Mouse (Mus musculus) spleen, postnatal 0 days (tissue): ENCODE measurements around the gene A630089N07Rik. TPM values are rescaled to one million over a fixed set of nuclear protein-coding genes. Genes with fewer than 3 reads are reported as not detected.

Experiments used
- polyA plus RNA-seq: library from polyadenylated mRNA; unstranded; fragments of >200 nt; fragmentation: Nextera tagmentation; extraction: Ambion mirVana; gene quantifications from 2 replicates; pipeline ENCODE4 v1.2.1, GENCODE M21; 2015

A630089N07Rik gene
- 8.7 and 9.5 TPM in 2 replicates for polyA plus RNA-seq

GRCm38 (mm10) chr16:98081889-98082818, at the start of gene A630089N07Rik:
TSS of gene A630089N07Rik (minus strand) at chr16:98082450.

DNA sequence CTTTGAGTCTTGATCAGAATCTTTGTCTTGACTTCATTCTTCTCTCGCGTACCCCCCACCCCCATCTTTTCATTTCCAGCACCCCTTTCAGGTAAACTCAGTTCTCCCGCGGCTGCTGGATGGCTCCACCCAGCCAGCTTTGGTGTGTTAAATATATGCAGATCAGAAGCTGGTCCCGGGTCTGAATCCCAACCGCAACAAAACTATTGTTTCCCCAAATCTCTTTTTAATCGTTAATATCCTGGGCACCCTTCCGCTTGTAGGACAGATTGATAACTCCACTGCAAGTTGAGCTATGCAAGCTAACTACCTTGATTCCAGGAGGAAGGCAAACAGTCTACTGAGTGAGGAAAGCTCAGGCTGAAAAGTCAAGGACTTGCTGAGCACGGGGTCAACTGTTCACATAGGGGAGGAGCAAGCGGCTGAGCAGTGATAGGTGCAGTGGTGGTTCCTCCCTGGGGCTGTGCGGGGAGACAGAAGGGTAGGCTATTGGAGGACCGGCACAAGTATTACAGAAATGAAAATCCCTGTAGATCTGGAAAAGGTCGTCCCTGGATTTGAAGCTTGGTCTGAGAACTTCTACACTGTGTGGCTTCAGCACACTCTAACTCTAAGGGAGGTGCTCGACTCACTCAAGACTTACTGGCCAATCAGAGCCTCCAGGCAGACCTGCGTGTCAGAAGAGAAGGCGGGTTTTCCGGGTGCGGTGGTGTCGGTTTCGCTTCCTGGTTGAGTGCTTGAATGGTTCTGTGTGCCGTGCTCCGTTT, 85.5 kb downstream of the A630089N07Rik start, which contains the start of gene B230307C23Rik:
TSS of gene B230307C23Rik (plus strand) at position 700 of the 767 bp plus-strand sequence.

GRCm38 (mm10) chr16:97962151-97962948, 119.9 kb downstream of the A630089N07Rik start, which contains the start of the genes C2cd2 and Zbtb21:
TSS of gene C2cd2 (minus strand) at chr16:97962598.
TSS of gene Zbtb21 (minus strand) at chr16:97962622.

Other genes with a start within 250 kb of the A630089N07Rik start
- 3.3 and 4.5 TPM in 2 replicates for gene Prdm15, start 230.6 kb downstream of the A630089N07Rik start, polyA plus RNA-seq
- 8.2 and 9.3 TPM in 2 replicates for gene C2cd2, start 119.9 kb downstream of the A630089N07Rik start, polyA plus RNA-seq
- gene Zbtb21, start 119.8 kb downstream of the A630089N07Rik start, polyA plus RNA-seq: 2.6 and 3.2 TPM in 2 replicates
- 27.0 and 27.5 TPM in 2 replicates for gene B230307C23Rik, start 85.1 kb downstream of the A630089N07Rik start, polyA plus RNA-seq